Mouse (Mus musculus) spleen, postnatal 36 days (tissue): ENCODE measurements around the gene Mical3.
A peak's percentile ranks its signal among the peaks of the same experiment; 100 is the strongest.
"Not testable (repeated sequence)": the region's sequence is repeated elsewhere in the genome, so short reads cannot be mapped to it uniquely, and the experiment has no call there.

ENCODE experiments used
- DNase-seq, 2 experiments: peaks; one replicate each; pipeline ENCODE4 v3.0.0; 2022; ENCODE audit warnings: low spot score in 2 of 2, mixed read lengths in 1 of 2

Gene Mical3

DNA sequence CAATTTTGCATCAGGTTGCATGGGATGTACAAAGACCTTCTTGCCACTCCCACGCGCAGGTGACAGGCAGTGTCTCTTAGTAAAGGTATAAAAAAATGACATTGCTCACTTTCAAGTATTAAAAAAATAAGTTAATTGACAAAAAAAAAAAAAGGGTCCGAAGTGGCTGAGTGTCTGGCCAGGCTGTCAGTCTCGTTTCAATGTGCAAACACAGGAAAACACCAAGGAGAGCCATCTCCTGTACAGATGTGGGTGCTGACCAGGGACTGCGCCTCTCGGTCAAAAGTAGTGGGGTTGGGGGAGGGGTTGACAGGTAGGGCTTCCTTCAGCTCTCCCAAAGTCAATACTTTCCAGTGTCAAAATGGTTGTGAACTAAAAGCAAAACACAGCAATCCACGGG, 197.1 kb downstream of the Mical3 start:
- no peak for DNase-seq

DNA sequence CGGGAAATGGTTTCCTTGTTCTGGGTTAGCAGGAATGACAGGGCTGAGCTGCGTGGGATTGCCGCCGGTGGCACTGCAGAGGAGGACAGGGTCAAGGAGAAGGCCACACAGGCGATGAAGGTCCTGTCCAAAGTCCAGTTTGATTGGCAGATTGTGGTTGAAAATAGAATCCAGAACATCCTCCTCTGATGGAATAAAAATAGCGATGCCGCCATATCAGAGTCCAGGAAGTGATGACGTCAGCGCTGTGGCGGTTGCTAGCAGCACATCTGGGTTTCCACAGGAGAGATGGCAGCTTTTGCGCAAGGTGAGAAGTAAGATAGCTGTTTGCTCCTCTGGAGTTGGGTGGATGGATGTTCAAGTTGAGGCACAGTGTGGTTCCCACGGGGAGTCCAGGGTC, 198.2 kb downstream of the Mical3 start:
- no peak for DNase-seq

DNA sequence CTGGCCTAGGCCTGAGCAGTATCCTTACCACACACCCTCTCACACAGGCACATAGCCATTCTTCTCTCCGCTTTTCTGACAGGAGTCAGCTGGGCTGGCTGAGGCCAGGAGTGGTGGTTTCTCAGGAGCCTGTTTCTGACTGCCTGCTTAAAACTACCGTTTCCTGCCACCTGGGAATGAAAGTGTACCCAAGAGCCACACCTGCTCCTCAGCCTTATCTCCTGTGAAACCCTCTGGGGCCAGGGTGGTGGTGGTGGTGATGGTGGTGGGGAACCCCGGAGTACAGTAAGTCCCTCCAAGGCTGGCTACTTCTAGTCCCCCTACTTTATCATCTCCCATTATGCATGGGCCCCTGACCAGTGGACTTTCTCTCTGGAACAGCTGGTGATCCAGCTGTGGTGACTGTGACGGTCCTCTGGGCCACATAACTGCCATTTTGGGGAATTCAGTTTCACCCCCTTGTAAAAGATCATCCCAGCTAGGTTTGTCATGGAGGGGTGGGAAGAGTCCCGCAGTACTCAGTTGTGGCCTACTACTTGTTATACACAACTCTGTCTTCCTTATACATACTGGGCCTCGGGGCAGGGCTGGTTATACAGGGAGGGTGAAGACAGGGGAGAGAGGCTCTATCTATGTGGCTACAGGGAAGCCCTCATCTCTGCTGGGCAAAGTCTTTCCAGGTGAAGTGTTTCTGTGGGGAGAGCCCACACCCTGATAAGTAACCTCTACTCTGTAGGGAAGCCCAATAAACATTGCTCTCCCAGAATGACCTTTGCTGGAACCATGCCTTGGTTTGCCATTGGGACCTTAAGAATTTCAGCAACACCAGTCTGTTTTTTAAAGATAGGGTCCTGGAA, 200.1 kb downstream of the Mical3 start:
- peak; percentile 50 to 58 for DNase-seq

DNA sequence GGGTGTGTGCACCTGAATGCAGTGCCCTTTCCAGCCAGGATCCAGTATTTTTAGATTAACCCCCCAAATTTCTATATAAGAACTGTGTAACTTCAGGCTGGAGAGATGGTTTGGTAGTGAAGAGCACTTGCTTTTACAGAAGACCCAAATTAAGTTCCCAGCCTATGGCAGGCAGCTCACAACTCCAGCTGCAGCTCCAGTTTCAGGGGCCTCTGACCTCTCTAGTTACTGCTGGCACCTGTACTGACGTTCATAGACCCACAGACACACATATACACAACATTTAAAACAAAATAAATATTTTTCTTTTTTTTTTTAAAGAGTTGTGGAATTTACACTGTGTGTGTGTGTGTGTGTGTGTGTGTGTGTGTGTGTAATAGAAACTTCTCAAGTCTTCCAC, 201.4 kb downstream of the Mical3 start:
- DNase-seq: no peak

DNA sequence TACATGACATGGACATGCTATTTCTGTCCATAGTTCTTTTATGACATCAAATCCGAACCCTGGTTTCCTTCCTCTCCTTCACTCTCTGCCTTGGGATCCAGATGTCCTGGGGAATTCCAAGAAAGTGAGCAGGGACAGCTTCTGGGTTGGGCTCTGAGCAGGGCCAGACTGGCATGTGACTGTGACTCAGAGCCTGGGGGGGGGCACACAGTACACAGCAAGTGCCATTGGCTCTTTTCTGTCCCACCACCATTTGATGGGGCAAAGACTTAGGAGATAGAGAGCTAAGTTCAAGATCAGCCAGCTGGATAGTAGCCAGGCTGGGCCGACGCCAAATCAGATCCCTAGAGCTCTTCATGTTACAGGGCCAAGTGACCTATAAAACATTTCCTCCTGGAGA, 203.0 kb downstream of the Mical3 start:
- no peak for DNase-seq

DNA sequence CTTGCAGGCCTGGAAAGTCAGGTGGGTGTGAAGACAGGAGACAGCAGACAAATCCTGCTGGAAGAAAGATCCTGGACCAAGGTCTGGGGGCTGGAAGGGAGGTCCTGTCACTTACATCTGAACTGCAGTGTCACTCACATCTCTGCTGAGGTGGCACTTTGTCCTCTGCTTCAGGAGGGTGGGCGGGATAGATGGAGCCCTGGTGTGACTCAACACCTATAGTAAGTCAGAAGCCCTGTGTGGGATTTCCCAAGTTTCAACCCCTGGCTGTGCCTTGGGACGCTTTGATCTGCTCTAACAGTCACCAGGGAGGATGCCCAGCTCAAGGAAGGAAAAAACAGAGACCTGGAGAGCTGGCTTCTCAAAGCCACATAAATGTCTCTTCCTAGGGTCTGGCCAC, 203.9 kb downstream of the Mical3 start:
- no peak for DNase-seq

DNA sequence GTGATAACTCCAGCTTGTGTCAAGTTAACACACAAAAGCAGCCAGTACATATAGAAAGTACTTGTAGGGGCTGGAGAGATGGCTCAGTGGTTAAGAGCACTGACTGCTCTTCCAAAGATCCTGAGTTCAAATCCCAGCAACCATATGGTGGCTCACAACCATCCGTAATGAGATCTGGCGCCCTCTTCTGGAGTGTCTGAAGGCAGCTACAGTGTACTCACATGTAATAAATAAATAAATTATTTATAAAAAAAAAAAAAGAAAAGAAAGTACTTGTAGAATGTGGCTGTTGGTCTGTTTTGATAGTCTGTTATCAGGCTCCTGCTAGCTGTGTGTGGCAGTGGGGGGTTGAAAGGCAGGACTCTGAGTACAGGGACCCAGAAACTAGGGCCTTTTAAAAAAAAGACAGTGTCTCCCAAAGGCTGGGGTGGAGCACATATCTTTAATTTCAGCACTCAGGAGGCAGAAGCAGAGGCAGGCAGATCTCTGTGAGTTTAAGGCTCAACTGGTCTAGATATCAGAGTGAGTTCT, 205.9 kb downstream of the Mical3 start:
- not testable (repeated sequence) for DNase-seq

DNA sequence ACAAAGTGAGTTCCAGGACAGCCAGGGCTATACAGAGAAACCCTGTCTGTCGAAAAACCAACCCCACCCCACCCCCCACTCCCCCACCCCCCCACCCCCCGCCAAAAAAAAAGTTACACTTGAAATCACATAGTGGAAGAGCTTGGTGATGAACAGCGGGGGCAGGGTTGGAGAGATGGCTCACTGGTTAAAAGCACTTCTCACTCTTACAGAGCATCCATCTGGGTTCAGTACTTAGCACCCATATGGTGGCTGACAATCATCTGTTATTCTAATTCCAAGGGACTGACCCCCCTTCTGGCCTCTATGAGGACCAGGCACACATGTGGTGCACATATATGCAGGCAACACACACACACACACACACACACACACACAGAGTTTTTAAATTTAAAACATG, 212.8 kb downstream of the Mical3 start:
- DNase-seq: no peak

DNA sequence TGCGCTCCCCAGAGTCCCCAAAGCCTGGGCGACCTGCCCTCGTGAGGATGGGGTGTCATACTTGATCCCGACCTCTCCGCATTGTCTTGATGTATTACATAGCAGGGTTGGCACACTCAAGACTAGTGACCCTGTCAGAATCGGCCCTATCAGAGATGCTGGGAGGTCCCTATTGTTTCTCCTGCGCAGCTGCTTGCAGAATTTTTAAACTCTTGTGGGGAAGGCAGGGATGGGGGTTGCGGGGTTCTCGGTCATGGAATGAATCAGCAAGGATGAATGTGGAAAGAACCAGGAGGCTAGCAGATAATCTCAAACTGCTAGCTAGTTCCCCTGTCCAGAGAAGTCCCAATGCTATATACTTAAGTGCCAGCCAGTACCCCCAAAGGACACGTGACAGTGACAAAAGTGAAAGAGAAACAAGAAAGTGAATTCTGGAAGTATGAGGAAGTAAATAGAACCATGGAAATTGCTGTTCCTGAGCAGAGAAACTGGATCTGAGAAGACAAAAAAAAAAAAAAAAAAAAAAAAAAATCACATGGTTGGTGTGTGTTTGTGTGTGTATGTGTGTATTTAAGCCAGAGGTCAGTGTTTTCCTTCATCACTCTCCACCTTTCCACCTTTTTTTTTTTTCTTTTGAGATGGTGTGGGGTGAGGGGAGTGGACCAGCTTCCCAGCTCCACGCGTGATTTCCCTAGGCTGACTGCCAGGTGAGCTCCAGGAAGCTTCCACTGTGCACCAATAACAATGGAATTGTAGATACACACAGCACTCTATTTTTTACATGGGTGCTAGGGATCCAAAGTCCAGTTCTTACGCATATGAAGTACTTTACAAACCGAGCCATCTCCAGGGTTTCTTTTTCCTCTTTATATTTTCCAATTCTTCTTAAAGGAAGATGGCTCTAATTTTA, 213.6 kb downstream of the Mical3 start:
- DNase-seq: peak; percentile 35 to 58

DNA sequence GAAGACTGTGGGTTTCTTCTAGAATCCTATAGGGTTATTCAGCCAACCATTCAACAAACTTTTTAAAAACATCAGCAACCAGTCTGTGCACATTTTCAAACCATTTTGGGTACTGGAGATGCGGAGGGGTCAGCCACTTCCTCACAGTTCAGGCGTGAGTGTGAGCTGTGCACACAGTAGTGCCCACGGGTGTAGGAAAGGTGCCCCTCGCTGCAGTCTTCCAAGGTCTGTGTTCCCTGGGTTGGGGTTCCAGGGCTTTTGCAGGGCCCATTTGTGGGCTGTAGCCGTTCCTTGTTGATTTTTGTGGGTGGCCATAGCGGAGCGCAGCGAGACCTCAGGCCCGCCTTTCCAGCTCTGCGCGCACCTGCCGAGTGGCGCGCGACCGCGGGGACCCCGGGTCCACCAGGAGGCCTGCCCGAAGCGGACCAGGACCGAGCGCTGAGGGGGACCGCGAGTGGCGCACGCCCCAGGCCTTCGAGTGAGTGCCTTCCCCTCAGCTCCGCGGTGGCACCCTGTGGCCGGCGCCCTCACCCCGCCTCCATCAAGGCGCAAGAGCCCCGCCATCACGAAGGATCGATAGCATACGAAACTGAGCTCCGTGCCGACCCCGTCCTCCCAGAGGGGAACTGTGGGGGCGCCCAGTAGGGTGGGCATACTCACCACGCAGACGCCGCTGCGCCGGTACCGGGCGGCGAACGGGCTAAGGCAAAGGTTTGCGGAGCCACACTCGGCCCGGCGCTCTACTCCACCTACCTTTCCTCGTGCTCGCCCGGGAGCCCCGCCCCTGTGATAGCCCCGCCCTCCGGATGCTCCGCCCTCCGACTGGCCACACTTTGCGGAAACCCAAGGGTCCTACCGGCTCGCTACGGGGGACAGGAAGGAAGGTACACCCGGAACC, 214.5 kb downstream of the Mical3 start, which contains the start of gene Bid:
Gene Bid, minus strand, starts transcription at position 780 of the 898 bp plus-strand sequence.
- DNase-seq: peak; percentile 96 to 97

DNA sequence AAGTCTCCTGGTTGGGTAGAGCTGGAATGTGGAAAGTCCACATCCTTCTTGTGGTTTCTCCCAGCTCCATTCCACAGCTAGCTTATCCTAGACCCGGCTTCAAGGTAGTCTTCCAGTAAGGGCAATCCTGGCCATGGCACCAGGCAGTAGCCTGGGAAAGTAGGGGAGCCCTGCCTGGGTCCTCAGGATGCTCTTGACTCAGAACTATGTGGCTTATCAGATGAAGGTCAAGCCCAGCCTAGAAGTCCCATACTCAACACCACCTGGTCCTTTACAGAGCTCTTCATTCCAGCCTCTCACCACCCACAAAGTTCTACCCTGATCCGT, 215.2 kb downstream of the Mical3 start:
- no peak for DNase-seq

DNA sequence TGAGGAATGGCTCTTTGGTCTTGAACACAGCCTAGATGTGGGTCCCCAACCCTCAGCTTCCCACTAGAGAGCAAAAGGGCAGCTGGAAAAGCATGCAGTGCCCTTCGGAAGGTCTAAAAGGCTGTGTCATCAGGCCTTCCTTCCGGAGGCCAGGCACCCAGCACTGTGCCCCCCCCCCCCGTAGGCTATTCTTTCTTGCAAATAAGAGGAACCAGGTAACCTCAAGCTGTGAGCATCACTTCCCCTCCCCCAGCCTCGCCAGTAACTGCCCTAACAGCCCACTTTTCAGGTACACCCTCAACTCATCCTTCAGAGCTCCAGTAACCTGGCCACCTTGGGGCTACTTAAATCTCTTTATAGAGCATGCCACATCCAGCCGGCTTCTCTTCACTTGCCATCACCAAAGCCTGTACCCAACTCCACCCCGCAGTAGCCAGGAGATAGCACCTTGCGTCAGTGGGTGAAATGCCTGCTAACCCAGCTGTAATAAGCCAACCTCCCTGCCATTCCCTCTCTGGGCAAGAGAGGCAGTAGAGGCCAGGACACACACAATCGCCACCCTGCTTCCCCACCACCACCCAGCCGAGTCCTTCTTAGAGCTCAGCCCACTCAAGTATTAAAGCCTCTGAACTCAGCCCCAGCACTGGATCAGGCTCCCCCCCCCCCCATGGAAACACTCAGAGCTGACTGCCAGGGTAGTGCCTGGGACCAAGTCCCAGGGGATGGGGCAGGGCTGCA, 215.7 kb downstream of the Mical3 start:
- peak; percentile 80 to 83 for DNase-seq

DNA sequence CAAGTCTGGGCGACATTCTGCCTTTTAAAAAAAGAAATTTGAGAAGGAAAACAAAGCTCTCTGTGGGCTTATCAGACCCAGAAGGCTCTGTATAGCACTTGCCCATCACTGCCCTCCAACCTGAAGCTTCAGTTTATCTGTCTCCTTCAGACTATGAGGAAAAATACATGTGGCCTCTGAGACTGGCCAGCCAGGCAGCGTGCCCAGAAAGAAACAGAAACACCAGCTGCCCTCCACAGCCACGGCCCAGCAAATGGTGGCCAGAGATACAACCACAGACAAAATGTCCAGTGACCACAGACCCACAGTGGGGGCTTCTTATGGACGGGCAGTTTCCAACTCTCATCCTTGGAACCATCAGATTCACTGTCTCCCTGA, 216.3 kb downstream of the Mical3 start:
- DNase-seq: peak in 1 of 2 experiments; percentile 44

DNA sequence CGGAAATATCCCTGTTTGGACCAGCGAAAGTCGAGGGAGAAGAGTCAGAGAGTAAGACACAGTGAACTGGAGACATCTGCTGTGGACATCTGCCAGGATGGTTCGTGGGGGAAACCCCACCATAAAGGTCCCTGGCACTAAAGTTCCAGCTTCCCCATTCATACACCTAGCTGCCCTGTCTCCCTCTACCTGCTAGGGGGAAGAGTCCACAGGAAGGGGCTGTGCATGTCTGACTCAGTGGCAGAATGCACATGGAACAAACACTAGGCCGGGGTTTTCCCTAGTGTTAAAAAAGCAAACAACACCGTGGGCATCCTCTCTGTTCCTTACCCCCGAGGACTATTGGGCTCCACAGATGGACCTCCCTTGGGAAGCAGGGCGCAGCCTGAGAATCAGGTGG, 217.0 kb downstream of the Mical3 start:
- DNase-seq: peak; percentile 48 to 58

DNA sequence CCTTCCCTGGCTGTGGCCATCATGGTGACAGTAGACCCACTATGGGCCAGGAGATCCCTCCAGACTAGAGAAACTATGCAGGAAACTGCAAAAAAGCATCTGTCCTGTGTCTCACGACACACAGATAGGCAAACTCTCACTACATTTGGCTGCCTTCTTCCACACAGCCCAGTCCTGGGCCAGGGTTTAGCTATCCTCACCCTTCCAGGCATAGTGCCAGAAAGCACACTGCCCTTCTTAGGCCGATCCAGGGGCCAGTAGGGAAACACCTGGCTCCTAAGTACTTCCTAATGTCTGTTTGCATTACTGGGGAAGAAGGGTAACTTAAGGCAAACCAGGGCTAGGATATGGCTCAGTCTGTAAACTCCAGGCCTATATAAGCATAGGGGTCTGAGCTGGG, 217.9 kb downstream of the Mical3 start:
- no peak for DNase-seq

DNA sequence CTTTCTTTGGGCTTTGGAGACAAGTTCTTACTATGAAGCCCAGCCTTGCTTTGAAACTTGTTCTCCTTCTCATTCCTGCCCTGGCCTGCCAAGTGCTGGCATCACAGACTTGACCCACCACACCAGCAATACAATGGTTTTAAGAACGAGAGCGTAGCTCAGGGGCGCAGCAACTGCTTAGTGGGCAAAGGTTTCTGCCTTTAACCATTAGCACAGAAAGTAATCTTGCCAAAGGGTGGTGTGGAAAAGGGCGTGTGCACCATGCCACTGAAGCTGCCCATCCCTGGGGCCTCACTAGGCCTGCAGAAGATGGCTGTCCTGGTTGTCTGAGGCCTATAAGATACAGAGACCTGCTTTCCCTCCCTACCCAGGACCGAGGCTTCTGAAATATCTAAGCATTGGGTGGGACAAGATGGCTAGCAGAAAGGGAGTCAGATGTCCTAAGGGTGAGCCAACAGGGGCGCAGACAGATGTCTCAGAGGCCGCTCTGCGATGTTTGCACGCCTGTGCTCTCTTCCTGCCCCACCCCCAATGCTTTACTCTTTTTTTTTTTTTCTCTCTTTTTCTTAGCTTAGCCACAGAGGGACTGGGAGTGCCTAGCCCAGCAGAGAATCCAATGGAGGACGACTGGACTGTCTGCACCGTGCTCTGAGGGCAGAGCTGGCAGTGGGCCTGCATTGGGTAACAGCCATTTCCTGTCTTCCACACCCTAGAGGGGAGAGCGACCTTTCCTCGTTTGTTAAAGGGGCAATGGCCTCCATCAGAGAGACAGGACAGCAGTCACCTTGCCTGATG, 219.4 kb downstream of the Mical3 start:
- no peak for DNase-seq

DNA sequence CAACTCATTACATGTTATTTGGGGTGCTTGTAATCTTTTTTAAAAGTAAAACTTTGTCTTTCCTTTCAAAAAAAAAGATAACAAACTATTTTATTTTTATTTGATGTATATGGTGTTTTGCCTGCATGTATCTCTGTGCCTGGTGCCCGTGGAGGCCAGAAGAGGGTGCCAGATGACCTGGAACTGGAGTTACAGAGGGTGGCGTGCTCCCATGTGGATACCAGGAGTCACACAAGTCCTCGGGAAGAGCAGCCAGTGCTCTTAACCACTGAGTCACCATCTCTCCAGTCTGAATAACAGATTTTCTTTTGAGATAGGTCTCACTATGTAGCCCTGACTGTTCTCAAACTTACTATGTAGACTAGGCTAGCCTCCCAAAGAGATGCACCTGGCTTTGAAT, 221.3 kb downstream of the Mical3 start:
- no peak for DNase-seq

DNA sequence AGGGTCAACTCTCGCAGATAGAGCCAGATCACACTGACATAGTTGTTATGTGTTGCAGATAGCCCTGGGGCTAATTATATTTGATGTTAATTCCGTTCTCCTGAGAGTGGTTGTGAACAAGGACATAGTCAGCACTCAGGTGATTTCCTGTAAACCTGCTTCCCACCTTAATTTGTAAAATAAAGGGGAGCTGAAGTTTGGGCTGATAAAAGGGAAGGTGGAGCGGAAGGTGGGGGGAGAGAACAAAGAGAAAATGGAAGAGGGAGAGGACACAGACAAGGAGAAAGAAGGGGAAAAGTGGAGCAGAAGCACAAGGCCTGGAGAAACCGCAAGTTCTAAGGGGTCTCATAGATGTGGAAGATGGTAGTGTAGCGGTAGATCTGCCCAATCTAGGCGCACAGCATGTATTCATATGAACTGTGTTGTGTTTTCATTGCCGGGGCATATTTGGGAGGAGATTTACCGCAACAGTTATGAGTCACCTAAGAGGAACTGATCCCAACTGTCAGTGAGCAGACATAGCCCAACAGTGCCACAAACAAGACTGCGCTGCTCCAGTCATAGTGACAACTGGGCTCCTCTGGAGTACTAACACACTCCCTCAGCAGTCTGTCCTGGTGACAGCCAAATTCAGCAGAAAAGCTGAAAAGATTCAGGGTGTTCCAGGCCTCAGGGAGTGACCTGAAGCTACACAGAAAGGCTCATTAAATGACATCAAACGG, 222.8 kb downstream of the Mical3 start:
- DNase-seq: not testable (repeated sequence)

DNA sequence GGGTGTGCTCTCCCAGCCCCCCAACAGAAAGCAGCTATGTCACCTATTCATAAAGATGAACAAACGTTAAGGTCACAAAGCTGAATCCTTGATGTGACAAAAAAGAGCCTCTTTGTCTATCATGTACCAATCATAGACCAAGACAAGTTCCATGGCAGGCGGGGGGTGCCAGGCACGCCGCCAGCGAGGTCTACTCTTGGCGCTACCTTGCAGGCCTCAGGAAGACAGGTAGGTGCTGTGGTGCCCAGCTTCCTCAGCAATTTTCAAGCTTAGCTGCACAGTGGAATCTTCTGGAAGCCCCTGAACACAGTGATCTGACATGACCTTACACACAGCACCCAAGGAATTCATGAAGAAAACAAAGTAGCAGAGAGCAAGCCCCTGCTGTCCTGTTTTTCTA, 224.3 kb downstream of the Mical3 start:
- DNase-seq: no peak
